Mouse (Mus musculus): ENCODE measurements around the gene Sympk. TPM values are rescaled to one million over a fixed set of nuclear protein-coding genes. Genes with fewer than 3 reads are reported as not detected.

Sympk gene
- polyA plus RNA-seq, 2 experiments, result 10.7 to 27.3 TPM

GRCm38 (mm10) chr7:19103741-19104140, 79.6 kb downstream of the Sympk start:
- no peak for DNase-seq (ENCODE audit: low read depth in 3 of 3, low spot score in 3 of 3)

More at GRCm38 (mm10) chr7:19103741-19104140, 79.6 kb downstream of the Sympk start:
- Histone ChIP-seq H3K27me3 (ENCODE audit: control insufficient read depth, insufficient read depth, low read length) (no peaks in the 10 kb centered on the region), H3K9ac (replicated peaks) (no peak overlapping the region), H3K27ac (no peak overlapping the region), H3K4me2 (ENCODE audit: low read depth) (no peak overlapping the region), H3K36me3 (replicated peaks; ENCODE audit: control insufficient read depth, insufficient read depth, low read depth) (no peaks in the 10 kb centered on the region), H3K4me1 (replicated peaks; ENCODE audit: control insufficient read depth in 2 of 2, insufficient read depth in 2 of 2, low read length in 1 of 2) (no peaks in the 10 kb centered on the region), H3K9me3 (ENCODE audit: control insufficient read depth, low read length) (no peaks in the 10 kb centered on the region), H3K4me3 (ENCODE audit: insufficient read depth in 1 of 2, low read depth in 2 of 2, low read length in 2 of 2) (no peak overlapping the region)
- no peak for ATAC-seq (ENCODE audit: insufficient read depth)
- no peak for TF ChIP-seq EP300 (IDR thresholded peaks at IDR 0.05; ENCODE audit: low read depth)
- no peak for TF ChIP-seq CTCF (IDR thresholded peaks at IDR 0.05; ENCODE audit: low read depth)

Small RNAs within 50 kb of the gene (microRNA-seq; reads per million reads assigned to microRNA genes)
- gene Mir3100, result not detected

Other genes with a start within 250 kb of the Sympk start
- not detected in 2 replicates for gene Psg19, start 225.9 kb upstream of the Sympk start, polyA plus RNA-seq (2012; rRNA removed)
- not detected in 2 replicates for gene Psg19, start 225.9 kb upstream of the Sympk start, polyA plus RNA-seq (2014; fragmentation: Nextera tagmentation; extraction: Ambion mirVana)
- 0.03 TPM in 1 of 2 replicates, not detected in the other for gene Psg17, start 202.8 kb upstream of the Sympk start, polyA plus RNA-seq (2012; rRNA removed)
- not detected in 2 replicates for gene Psg17, start 202.8 kb upstream of the Sympk start, polyA plus RNA-seq (2014; fragmentation: Nextera tagmentation; extraction: Ambion mirVana)
- 0.16 and 0.18 TPM in 2 replicates for gene Mill2, start 184.4 kb upstream of the Sympk start, polyA plus RNA-seq (2012; rRNA removed)
- 0.09 and 0.19 TPM in 2 replicates for gene Mill2, start 184.4 kb upstream of the Sympk start, polyA plus RNA-seq (2014; fragmentation: Nextera tagmentation; extraction: Ambion mirVana)
- gene Pglyrp1, start 153.0 kb upstream of the Sympk start, polyA plus RNA-seq (2012; rRNA removed), result 10.5 and 15.1 TPM in 2 replicates
- 23.2 and 32.0 TPM in 2 replicates for gene Pglyrp1, start 153.0 kb upstream of the Sympk start, polyA plus RNA-seq (2014; fragmentation: Nextera tagmentation; extraction: Ambion mirVana)
- 6.5 and 10.0 TPM in 2 replicates for gene Ccdc61, start 114.0 kb upstream of the Sympk start, polyA plus RNA-seq (2012; rRNA removed)
- 5.5 and 6.7 TPM in 2 replicates for gene Ccdc61, start 114.0 kb upstream of the Sympk start, polyA plus RNA-seq (2014; fragmentation: Nextera tagmentation; extraction: Ambion mirVana)
- 0.11 TPM in 2 replicates for gene Nova2, start 98.5 kb upstream of the Sympk start, polyA plus RNA-seq (2012; rRNA removed)
- 0.03 and 0.05 TPM in 2 replicates for gene Nova2, start 98.5 kb upstream of the Sympk start, polyA plus RNA-seq (2014; fragmentation: Nextera tagmentation; extraction: Ambion mirVana)
- not detected in 2 replicates for gene Nanos2, start 37.0 kb upstream of the Sympk start, polyA plus RNA-seq (2012; rRNA removed)
- gene Nanos2, start 37.0 kb upstream of the Sympk start, polyA plus RNA-seq (2014; fragmentation: Nextera tagmentation; extraction: Ambion mirVana), result not detected in 2 replicates
- gene Mypop, start 33.1 kb upstream of the Sympk start, polyA plus RNA-seq (2012; rRNA removed), result 0.20 and 0.21 TPM in 2 replicates
- 0.30 and 0.34 TPM in 2 replicates for gene Mypop, start 33.1 kb upstream of the Sympk start, polyA plus RNA-seq (2014; fragmentation: Nextera tagmentation; extraction: Ambion mirVana)
- gene Irf2bp1, start 20.3 kb upstream of the Sympk start, polyA plus RNA-seq (2012; rRNA removed), result 6.8 and 8.3 TPM in 2 replicates
- gene Irf2bp1, start 20.3 kb upstream of the Sympk start, polyA plus RNA-seq (2014; fragmentation: Nextera tagmentation; extraction: Ambion mirVana), result 6.8 and 7.9 TPM in 2 replicates
- gene Foxa3, start 839 bp upstream of the Sympk start, polyA plus RNA-seq (2012; rRNA removed), result 12.2 and 13.9 TPM in 2 replicates
- 25.7 and 26.5 TPM in 2 replicates for gene Foxa3, start 839 bp upstream of the Sympk start, polyA plus RNA-seq (2014; fragmentation: Nextera tagmentation; extraction: Ambion mirVana)
- not detected in 2 replicates for gene Rsph6a, start 30.3 kb downstream of the Sympk start, polyA plus RNA-seq (2012; rRNA removed)
- not detected in 2 replicates for gene Rsph6a, start 30.3 kb downstream of the Sympk start, polyA plus RNA-seq (2014; fragmentation: Nextera tagmentation; extraction: Ambion mirVana)
- gene Dmwd, start 51.9 kb downstream of the Sympk start, polyA plus RNA-seq (2012; rRNA removed), result 18.1 and 20.2 TPM in 2 replicates
- 3.5 and 3.7 TPM in 2 replicates for gene Dmwd, start 51.9 kb downstream of the Sympk start, polyA plus RNA-seq (2014; fragmentation: Nextera tagmentation; extraction: Ambion mirVana)
- gene Dmpk, start 59.5 kb downstream of the Sympk start, polyA plus RNA-seq (2012; rRNA removed), result 17.9 and 20.7 TPM in 2 replicates
- gene Dmpk, start 59.5 kb downstream of the Sympk start, polyA plus RNA-seq (2014; fragmentation: Nextera tagmentation; extraction: Ambion mirVana), result 8.3 and 10.6 TPM in 2 replicates
- 3.3 and 4.3 TPM in 2 replicates for gene Six5, start 70.2 kb downstream of the Sympk start, polyA plus RNA-seq (2012; rRNA removed)
- 0.60 and 1.3 TPM in 2 replicates for gene Six5, start 70.2 kb downstream of the Sympk start, polyA plus RNA-seq (2014; fragmentation: Nextera tagmentation; extraction: Ambion mirVana)
- 0.14 and 0.25 TPM in 2 replicates for gene Gm4969, start 94.0 kb downstream of the Sympk start, polyA plus RNA-seq (2012; rRNA removed)
- 0.16 and 0.22 TPM in 2 replicates for gene Gm4969, start 94.0 kb downstream of the Sympk start, polyA plus RNA-seq (2014; fragmentation: Nextera tagmentation; extraction: Ambion mirVana)
- gene Fbxo46, start 95.5 kb downstream of the Sympk start, polyA plus RNA-seq (2012; rRNA removed), result 2.0 and 2.6 TPM in 2 replicates
- gene Fbxo46, start 95.5 kb downstream of the Sympk start, polyA plus RNA-seq (2014; fragmentation: Nextera tagmentation; extraction: Ambion mirVana), result 2.6 and 3.0 TPM in 2 replicates
- gene Qpctl, start 124.9 kb downstream of the Sympk start, polyA plus RNA-seq (2012; rRNA removed), result 2.2 and 2.3 TPM in 2 replicates
- 2.3 and 3.0 TPM in 2 replicates for gene Qpctl, start 124.9 kb downstream of the Sympk start, polyA plus RNA-seq (2014; fragmentation: Nextera tagmentation; extraction: Ambion mirVana)
- 40.7 and 67.5 TPM in 2 replicates for gene Snrpd2, start 125.3 kb downstream of the Sympk start, polyA plus RNA-seq (2012; rRNA removed)
- 75.3 and 76.0 TPM in 2 replicates for gene Snrpd2, start 125.3 kb downstream of the Sympk start, polyA plus RNA-seq (2014; fragmentation: Nextera tagmentation; extraction: Ambion mirVana)
- 0.05 and 0.16 TPM in 2 replicates for gene Gipr, start 141.8 kb downstream of the Sympk start, polyA plus RNA-seq (2012; rRNA removed)
- 0.10 TPM in 1 of 2 replicates, not detected in the other for gene Gipr, start 141.8 kb downstream of the Sympk start, polyA plus RNA-seq (2014; fragmentation: Nextera tagmentation; extraction: Ambion mirVana)
- gene Eml2, start 152.0 kb downstream of the Sympk start, polyA plus RNA-seq (2012; rRNA removed), result 6.1 and 7.3 TPM in 2 replicates
- gene Eml2, start 152.0 kb downstream of the Sympk start, polyA plus RNA-seq (2014; fragmentation: Nextera tagmentation; extraction: Ambion mirVana), result 0.98 and 1.3 TPM in 2 replicates
- 0.35 and 0.53 TPM in 2 replicates for gene Gpr4, start 188.2 kb downstream of the Sympk start, polyA plus RNA-seq (2012; rRNA removed)
- gene Gpr4, start 188.2 kb downstream of the Sympk start, polyA plus RNA-seq (2014; fragmentation: Nextera tagmentation; extraction: Ambion mirVana), result 0.10 and 0.23 TPM in 2 replicates
- 8.3 and 9.1 TPM in 2 replicates for gene Opa3, start 204.0 kb downstream of the Sympk start, polyA plus RNA-seq (2012; rRNA removed)
- gene Opa3, start 204.0 kb downstream of the Sympk start, polyA plus RNA-seq (2014; fragmentation: Nextera tagmentation; extraction: Ambion mirVana), result 12.8 and 14.6 TPM in 2 replicates
- 35.3 and 39.9 TPM in 2 replicates for gene Vasp, start 247.4 kb downstream of the Sympk start, polyA plus RNA-seq (2012; rRNA removed)
- gene Vasp, start 247.4 kb downstream of the Sympk start, polyA plus RNA-seq (2014; fragmentation: Nextera tagmentation; extraction: Ambion mirVana), result 25.5 and 31.0 TPM in 2 replicates